Mouse (Mus musculus): Measurements from ENCODE around the gene Mrpl41. TPM values are rescaled to one million over a fixed set of nuclear protein-coding genes. Genes with fewer than 3 reads are reported as not detected.

Gene Mrpl41
- 97.8 and 105 TPM in 2 replicates for polyA plus RNA-seq (2015; fragmentation: Nextera tagmentation; extraction: Ambion mirVana)

DNA sequence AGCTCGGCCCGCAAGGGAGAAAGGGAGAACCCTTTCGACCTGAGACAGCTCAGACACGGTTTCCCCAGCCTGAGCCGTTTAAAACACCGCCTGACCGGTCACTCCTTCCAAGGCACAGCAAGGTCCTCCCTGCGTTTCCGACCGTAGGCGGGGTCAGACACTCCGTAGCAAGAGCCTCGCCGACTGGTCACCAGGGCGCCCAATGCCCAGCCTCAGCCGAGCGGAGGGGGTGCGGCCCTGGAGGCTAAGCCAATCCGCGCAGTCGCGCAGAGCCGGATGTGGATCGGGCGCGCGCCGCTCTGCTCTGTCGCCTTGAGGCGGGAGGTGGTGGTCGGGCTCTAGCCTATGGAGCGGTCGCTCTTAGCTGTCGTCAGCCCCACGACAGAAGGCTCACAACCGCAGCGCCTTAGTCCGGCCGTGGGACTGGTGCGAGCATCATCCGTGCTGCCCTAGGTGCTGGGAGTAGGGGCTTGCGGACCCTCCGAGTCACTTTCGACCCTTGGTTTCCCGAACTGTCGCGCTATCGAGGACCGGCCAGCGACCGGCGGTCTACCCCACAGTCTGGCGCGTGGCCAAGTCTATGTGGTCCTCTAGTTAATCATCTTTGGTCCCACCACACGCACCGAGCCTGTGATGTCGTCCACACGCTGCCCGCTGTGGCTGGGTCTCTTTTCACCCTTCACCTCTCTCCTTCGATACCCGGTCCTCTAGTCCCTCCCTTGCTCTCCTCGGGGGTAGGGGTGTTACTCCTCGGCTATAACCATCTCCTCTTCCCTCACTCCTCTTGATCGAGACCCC lies at the start of gene Mrpl41:
Gene Mrpl41 (minus strand): TSS at position 193 of the 798 bp plus-strand sequence.

GRCm38 (mm10) chr2:24975704-24976297 lies 903 bp upstream of the Mrpl41 start, which contains the start of gene Pnpla7:
Gene Pnpla7, plus strand, starts transcription at chr2:24976033.

GRCm38 (mm10) chr2:24962304-24963000 lies 12.4 kb downstream of the Mrpl41 start, which contains the start of gene Dph7:
Gene Dph7, plus strand, starts transcription at chr2:24962400.

GRCm38 (mm10) chr2:24949421-24950188 lies 25.3 kb downstream of the Mrpl41 start, which contains the start of gene Zmynd19:
Gene Zmynd19, plus strand, starts transcription at chr2:24949792.

GRCm38 (mm10) chr2:24935057-24935796 lies 39.7 kb downstream of the Mrpl41 start, which contains the start of gene Arrdc1:
Gene Arrdc1, minus strand, starts transcription at chr2:24935252.

Other genes starting within 250 kb of the Mrpl41 start
- gene Cacna1b, start 211.9 kb downstream of the Mrpl41 start, polyA plus RNA-seq (2015; fragmentation: Nextera tagmentation; extraction: Ambion mirVana) = 0.01 and 0.06 TPM in 2 replicates
- 25.0 and 28.0 TPM in 2 replicates for gene Ehmt1, start 55.5 kb downstream of the Mrpl41 start, polyA plus RNA-seq (2015; fragmentation: Nextera tagmentation; extraction: Ambion mirVana)
- gene Arrdc1, start 39.8 kb downstream of the Mrpl41 start, polyA plus RNA-seq (2015; fragmentation: Nextera tagmentation; extraction: Ambion mirVana) = 39.2 and 50.4 TPM in 2 replicates
- gene Zmynd19, start 25.3 kb downstream of the Mrpl41 start, polyA plus RNA-seq (2015; fragmentation: Nextera tagmentation; extraction: Ambion mirVana) = 13.4 and 15.2 TPM in 2 replicates
- 15.2 and 15.6 TPM in 2 replicates for gene Dph7, start 12.7 kb downstream of the Mrpl41 start, polyA plus RNA-seq (2015; fragmentation: Nextera tagmentation; extraction: Ambion mirVana)
- 24.9 and 30.7 TPM in 2 replicates for gene Pnpla7, start 935 bp upstream of the Mrpl41 start, polyA plus RNA-seq (2015; fragmentation: Nextera tagmentation; extraction: Ambion mirVana)
- gene Nsmf, start 79.3 kb upstream of the Mrpl41 start, polyA plus RNA-seq (2015; fragmentation: Nextera tagmentation; extraction: Ambion mirVana) = 16.5 and 22.2 TPM in 2 replicates
- gene Entpd8, start 105.2 kb upstream of the Mrpl41 start, polyA plus RNA-seq (2015; fragmentation: Nextera tagmentation; extraction: Ambion mirVana) = not detected in 2 replicates
- gene Noxa1, start 120.1 kb upstream of the Mrpl41 start, polyA plus RNA-seq (2015; fragmentation: Nextera tagmentation; extraction: Ambion mirVana) = 0.07 and 0.21 TPM in 2 replicates
- gene Nrarp, start 205.7 kb upstream of the Mrpl41 start, polyA plus RNA-seq (2015; fragmentation: Nextera tagmentation; extraction: Ambion mirVana) = 5.3 and 5.6 TPM in 2 replicates
- 9.0 and 12.1 TPM in 2 replicates for gene Tor4a, start 221.8 kb upstream of the Mrpl41 start, polyA plus RNA-seq (2015; fragmentation: Nextera tagmentation; extraction: Ambion mirVana)
- 46.6 and 50.8 TPM in 2 replicates for gene Nelfb, start 236.4 kb upstream of the Mrpl41 start, polyA plus RNA-seq (2015; fragmentation: Nextera tagmentation; extraction: Ambion mirVana)
- gene Stpg3, start 239.5 kb upstream of the Mrpl41 start, polyA plus RNA-seq (2015; fragmentation: Nextera tagmentation; extraction: Ambion mirVana) = not detected in 2 replicates
- 0.82 and 1.2 TPM in 2 replicates for gene Fam166a, start 243.6 kb upstream of the Mrpl41 start, polyA plus RNA-seq (2015; fragmentation: Nextera tagmentation; extraction: Ambion mirVana)
- 605 and 682 TPM in 2 replicates for gene Tubb4b, start 249.6 kb upstream of the Mrpl41 start, polyA plus RNA-seq (2015; fragmentation: Nextera tagmentation; extraction: Ambion mirVana)